Mouse (Mus musculus): Measurements from ENCODE around the gene Serpina10.
"Not testable (repeated sequence)": the region's sequence is repeated elsewhere in the genome, so short reads cannot be mapped to it uniquely, and the experiment has no call there.

Serpina10 gene

DNA sequence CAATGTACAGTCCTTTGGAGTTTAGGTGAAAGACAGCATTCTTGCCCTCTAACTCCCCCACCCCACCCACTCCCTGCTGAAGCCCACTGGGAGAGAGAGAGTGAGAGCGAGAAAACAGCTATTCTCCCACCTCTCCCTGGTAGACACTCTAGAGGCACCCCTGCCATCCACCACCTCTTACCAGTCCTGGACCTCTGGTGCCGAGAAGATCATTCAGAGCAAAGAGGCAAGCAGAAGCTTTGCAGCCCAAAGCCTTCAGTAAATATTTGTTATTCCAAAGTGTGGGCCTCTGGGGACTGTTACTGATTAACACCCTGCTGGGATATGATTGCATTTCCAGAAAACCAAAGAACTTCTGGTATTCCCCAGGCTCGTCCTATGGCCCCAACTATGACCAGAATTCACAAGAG, at the start of gene Serpina10:
TSS of gene Serpina10 (minus strand) at position 242 of the 410 bp plus-strand sequence.
- DNase-seq (ENCODE audit: extremely low spot score) = no peak

DNA sequence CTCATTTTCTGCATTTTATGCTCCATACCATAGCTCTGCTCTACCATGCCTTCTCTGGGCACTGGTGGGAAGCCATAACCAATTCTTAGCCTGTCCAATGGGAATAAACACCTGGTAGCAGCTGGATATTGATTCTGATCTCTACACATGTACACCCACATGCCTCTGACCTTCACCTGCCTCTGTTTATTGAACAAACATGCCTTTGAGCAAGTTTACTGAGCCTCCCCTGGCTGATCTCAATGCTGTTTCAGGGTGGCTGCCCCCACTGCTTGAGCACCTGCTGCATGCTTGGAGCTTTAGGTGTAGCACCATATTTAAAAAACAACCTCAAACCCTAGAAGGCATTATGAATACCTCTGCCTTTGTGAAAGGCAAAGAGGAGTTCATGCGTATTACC, 48.6 kb upstream of the Serpina10 start:
- DNase-seq (ENCODE audit: extremely low spot score) = not testable (repeated sequence)

DNA sequence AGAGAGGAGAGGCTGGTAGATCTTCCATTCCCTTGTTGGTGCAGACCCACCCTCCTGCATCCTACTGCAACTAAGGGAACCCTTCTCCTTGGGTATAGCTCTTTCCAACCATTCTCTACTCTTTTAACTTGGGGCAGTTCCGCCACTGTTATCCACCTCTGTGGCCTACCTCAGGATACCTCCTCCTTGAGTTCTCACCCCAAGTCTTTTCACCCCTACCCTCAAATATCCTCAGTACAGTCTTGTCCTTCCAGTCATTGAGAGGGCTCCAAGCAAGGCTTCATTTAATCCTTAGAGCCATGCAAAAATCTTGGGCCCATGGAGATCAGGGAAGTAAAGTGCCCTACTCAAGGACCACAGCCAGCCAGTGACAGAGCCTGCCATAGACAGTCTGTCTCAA, 44.8 kb upstream of the Serpina10 start, which contains the start of gene Serpina16:
TSS of gene Serpina16 (minus strand) at position 101 of the 400 bp plus-strand sequence.
- no peak for DNase-seq (ENCODE audit: extremely low spot score)

DNA sequence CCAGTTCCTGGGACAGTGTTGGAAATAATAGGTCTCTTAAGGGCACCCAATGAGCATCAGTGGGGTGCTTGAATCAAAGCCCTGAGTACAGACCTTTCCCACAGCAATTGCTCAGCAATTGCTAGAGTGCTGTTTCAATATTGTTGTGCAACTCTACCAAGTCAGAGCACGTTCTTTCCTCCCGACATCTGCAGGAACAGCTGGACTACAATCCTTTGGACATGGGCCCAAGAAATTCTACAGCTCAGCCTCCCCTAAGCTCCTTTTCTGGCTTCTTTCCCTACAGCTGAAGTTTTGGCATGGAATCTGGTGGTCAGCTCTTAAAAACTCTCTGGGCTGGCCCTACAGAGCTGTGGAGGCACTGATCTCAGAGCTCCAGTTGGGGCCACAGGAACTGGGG, 41.9 kb upstream of the Serpina10 start:
- no peak for DNase-seq (ENCODE audit: extremely low spot score)

DNA sequence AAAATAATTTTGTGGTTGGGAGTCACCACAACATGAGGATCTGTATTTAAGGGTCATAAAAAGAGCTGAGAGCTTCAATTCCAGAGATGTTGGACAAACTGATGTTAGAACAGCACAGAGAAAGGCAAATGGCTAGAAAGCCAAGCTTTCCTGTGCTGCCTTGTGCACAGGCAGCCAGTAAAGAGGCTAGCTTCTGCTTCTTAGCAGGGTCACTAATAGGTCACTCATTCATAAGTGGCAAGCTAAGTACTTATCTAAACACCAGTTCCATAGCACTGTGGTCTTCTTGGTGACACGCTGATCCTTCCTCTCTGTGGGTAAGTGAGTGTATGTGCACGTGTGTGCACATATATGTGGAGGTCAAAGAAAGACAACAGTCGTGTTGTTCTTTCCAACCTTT, 40.2 kb upstream of the Serpina10 start:
- DNase-seq (ENCODE audit: extremely low spot score) = no peak

DNA sequence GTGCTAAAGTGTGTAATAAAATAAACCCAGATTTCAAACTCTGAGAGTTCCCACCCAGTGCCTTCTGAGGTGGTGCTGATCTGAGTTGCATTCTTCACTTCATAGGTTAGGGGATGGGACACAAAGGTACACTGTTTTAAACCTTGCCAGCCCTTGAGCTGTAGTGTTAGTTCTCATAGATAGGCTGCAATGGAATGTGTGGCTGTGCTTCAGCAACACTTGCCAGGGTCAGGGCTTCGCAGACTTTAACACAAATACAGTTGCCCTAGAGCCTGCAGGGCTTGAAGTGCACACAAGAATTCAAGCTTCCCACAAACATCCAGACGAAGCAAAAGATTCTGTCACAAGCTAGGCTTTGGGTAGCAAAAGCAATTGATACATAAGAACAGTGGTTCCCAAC, 39.7 kb upstream of the Serpina10 start:
- DNase-seq (ENCODE audit: extremely low spot score) = no peak

DNA sequence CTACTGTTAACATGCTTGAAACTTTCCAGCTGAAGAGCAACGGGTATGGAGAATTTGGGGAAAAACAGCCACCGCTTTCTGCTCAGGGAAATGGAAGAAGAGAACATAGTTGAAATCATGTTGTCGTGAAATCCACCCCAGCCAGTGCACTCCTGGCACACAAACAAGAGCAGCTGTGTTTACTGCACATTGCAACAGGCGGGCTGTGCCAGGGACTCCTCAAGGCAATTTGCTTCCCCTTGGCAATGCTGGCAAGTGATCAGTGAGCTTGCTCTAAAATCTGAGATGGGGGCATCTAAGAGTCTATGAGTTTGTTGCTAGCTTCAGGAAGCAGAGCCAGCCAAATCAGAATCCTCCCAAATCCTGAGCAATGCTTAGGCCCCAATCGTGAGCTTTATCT, 39.1 kb upstream of the Serpina10 start:
- no peak for DNase-seq (ENCODE audit: extremely low spot score)

DNA sequence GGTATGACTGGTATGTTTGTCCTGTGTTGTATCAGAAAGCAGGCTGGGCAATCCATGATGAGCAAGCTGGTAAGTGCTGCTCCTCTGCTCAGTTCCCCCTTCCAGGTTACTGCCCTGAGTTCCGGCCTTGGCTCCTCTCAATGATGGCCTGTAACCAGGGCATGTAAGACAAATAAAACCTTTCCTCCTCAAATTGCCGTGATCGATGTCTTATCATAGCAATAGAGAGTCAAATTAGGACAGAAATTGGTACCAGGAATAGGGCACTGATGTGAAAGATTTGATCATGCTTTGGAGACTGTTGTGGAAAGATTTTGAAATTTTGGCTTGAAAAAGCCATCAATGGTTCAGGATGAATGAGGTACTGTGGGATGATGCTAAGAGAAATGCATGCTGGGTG, 34.0 kb upstream of the Serpina10 start:
- no peak for DNase-seq (ENCODE audit: extremely low spot score)

DNA sequence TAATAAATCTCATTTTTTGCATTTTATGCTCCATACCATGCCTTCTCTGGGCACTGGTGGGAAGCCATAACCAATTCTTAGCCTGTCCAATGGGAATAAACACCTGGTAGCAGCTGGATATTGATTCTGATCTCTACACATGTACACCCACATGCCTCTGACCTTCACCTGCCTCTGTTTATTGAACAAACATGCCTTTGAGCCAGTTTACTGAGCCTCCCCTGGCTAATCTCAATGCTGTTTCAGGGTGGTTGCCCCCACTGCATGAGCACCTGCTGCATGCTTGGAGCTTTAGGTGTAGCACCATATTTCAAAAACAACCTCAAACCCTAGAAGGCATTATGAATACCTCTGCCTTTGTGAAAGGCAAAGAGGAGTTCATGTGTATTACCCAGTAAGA, 30.8 kb upstream of the Serpina10 start:
- not testable (repeated sequence) for DNase-seq (ENCODE audit: extremely low spot score)

DNA sequence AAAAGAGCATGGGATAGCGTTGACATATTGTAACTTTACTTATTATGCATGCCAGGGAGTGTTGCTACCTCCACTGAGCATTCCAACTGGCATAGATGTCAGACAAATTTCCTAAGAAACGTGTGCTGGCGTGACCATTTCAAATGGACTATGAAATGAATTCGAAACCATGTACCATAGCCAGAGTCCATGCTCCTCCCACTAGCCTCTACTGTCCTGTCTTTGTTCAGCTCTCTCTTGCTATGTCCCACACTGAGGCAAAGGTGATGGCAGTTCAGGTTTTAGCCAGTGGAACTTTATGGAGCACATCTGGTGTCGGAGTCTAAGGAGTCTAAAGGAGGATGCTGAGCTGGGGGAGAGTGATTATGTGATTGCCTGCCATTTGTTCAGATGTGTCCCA, 28.8 kb upstream of the Serpina10 start:
- no peak for DNase-seq (ENCODE audit: extremely low spot score)

DNA sequence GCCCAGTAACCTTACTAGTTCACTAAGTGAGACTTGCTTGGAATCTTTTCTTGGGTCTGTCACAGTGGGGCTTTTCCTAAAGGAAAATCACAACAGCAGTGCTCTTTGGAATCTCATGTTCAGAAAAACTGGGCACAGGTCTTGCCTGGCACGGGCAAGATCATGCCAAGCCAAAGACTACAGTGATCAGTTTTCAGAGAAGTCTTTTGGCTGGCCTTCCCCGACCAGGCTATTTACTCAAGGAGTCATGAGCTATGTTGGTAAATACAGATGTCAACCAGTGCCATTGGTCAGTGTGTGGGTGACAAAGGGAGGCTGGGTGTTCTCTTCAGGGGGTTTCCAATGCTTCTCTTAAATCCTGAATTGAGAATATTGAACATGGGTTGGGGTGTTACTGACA, 27.9 kb upstream of the Serpina10 start:
- no peak for DNase-seq (ENCODE audit: extremely low spot score)

DNA sequence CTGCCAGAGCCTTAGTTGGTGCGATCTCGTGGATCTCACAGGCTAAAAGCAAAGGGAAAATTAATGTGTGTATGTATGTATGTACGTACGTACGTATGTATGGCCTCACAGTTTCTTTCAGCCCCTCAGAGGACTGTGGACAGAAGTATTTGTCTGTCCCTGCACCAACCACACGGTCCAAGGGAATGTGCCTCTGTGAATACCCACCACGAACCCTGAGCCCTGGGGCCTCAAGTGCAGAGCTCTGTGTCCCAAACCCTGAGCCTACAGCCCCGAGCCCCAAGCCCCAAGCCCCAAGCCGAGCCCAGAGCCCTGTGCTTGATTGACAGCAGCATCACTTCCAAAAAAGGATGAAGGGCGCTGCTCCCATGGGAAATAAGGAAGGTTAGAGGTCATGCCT, 26.7 kb upstream of the Serpina10 start:
- no peak for DNase-seq (ENCODE audit: extremely low spot score)

DNA sequence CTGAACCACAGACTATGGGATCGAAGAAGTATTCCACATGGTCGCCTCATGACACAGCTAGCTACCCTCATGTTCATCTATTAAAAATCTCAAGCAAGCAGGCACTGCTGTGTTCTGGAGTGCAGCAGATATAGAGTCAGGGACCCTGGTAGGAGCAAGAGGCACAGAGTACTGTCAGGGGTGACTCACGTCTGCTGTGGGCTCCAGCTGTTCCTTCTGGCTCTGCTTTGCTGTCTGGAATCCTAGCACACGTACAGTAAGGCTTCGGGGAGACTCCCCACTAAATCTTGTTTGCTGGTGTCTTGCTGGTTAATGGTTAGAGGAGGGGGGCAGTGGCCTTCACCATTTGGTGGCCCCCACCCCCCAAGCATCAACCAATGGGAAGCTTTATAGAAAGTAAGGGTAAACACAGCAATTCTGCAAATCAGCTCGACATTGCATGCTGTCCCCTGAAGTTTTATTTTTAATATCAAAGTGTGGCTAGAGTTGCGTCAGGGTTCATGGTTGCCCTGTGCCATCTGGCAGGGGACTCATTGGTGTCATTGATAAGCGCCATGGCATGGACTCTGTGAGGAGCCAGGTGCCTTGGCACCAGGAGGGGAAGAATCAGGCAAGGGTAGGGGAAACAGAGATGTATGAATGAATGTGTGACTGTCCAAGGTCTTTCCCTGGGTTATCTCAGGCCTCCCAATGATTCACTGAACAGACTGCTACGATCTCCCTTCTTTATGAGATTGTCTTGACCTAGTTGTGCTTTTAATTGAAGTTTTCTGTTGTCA, 25.8 kb upstream of the Serpina10 start, which contains the start of gene Serpina6:
TSS of gene Serpina6 (minus strand) at position 365 of the 779 bp plus-strand sequence.
- no peak for DNase-seq (ENCODE audit: extremely low spot score)

DNA sequence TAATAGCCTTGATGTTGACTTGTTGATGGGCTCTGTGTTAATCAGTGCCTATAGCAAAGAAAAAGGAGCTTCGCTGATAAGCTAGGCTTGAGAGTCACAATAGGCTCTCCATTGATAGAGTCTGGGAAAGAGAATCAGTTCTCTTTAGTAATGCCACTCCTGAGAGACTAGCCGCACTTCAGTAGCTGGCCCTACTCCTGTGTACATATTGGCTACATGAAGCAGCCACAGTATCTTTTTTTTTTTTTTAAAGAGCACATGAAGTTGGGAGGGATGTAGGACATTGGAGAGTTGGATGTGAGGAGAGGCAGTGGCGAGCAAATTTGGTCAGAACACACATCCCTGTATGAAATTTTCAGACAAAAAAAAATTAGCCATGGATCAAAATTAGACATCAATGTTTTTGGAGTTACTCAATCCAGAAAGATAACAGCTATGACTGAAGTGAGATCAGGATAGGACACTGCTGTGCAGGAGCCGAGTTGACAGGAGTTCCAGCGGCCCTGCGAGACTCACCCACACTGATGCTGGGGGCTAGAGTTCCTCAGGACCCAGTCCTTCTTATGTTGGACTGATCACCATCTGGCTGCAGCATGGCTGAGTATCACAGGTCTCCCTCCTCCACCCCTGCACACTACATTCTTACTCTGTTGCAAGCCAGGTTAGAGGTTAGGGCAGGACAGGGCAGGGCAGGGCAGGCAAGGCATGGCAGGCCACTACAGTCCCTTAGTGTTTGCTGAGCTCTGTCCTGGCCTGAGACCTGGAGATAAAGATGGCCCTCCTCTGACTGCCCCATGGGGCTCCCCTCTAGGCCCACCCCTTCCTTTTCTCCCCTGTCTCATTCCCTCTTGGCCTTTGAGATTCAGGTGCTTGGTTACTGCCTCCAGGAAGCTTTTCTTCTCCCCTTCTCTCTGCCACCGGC, 24.1 kb upstream of the Serpina10 start:
- no peak for DNase-seq (ENCODE audit: extremely low spot score)

DNA sequence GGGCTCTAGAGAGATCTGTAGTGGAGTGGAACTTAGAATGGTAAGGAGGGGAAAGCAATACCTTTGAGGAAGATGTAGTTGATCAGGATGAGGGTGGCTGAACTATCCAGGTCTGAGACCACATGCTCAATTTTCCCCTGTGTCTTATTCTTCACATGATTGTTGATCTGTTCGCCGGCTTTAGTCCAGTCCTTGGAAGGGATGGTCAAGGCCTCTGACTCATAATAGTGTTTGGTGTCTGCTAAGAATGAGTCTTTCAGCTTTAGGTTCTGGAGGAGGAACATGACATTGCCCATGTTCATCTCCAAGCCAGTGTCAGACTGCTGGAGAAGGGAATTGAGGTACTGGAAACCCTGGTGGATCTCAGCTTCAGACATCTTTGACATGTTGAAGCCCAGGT, 22.6 kb upstream of the Serpina10 start:
- DNase-seq (ENCODE audit: extremely low spot score) = no peak

DNA sequence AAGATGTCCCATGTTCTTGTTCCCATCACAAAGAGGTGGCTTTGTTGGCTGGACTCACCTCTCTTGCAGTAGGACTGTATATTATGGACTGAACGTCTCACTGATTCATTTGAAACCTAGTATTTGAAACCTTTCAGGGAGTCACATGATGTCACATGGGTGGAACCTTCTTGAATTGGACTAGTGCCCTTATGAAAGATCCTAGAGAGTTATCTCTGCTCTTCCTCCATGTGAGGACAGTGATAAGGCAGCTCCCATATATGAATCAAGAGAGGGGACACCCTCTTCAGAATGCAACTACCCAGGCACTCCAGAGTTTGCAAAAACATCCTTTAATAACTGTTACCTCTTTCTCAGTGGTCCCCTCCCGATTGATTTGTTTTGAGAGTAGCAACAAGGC, 15.1 kb upstream of the Serpina10 start:
- DNase-seq (ENCODE audit: extremely low spot score) = no peak

DNA sequence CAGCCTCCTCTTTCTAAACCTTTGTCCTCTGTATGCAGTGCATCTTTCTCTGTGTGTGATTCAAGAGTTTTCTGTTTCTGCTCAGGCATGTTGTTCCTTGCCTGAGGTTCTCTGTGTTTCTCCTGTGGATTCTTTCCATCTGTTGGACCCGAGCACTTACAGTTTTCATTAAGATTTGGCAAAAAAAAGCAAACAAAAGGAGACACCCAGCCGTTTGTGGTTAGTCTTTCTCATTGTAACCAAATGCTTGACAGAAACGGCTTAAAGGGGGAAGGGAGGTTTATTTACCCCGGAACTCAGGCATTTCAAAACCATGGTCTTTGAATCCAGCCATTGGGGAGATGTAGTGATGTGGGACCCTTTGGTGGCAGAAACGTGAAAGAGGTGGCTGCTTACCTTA, 13.4 kb upstream of the Serpina10 start:
- no peak for DNase-seq (ENCODE audit: extremely low spot score)

DNA sequence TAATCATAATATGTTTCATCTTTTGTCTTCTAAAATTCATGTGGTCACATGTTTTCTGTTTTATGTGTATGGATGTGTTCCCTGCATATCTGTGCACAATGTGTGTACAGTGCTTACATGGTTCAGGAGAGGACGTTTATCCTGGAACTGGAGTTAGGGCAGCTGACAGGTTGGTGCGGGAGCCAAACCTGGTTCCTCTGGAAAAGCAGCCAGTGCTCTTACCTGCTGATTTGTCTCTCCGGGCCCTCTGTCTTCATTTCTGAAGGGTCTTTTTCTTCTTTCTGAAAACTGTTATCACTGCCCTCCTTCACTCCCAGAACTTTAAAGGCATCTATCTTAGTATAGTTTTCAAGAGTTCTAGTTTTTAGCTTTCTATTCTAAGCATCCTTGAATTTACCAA, 12.6 kb upstream of the Serpina10 start:
- DNase-seq (ENCODE audit: extremely low spot score) = no peak

DNA sequence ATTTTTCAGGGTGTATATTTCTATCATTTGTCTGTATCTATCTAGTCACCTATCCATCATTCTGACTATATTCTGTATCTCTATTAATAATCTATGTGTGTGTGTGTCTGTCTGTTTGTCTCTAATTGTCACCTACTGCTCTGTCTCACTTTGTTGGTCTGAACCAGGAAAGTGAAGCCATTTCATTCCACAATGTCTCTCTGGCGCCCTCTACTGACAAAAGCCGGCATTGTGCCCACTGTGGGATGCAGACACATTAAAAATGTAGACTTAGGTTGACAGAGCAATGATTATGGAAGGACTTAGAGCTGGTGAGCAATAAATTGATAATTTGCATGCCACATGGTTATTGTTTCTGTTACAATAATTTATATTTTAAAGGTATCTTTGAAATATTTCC, 12.1 kb upstream of the Serpina10 start:
- DNase-seq (ENCODE audit: extremely low spot score) = peak; percentile 78

DNA sequence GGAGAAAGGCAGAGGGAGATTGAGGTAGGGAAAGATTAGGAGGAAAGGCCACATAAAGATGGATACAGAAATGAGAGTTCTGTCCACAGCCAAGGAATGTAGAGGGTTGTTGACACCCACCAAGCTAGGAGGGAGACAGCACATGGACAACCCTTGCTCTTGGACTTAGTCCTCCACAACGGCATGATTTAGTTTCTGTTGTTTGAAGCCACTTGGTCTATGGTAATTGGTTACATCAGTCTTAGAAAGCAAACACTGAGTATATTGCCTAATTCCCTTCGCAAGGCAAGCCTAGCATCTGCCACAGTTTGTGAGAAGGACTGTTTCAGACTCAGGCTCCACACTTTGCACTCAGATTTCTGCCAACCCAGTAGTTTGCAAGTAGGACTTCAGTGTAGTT, 4.6 kb upstream of the Serpina10 start:
- DNase-seq (ENCODE audit: extremely low spot score) = no peak

DNA sequence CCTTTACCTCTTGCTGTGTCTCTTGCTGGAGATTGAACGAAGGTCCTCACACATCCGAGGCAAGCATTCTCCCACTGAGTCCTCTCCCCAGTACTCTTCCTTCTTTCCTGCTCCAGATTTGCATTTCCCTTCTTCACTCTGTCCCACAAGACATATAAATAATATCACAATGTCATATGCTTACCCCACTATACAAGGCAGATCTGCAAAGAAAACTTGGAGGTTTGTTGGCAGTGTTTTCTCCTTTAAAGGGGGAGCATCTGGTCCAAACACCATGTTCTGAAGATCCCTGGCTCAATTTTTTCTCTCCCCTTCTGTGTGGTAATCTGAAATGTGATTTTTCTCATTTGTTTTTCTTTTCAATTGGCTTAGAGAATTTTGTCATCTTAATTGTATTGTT, 3.2 kb upstream of the Serpina10 start:
- no peak for DNase-seq (ENCODE audit: extremely low spot score)

DNA sequence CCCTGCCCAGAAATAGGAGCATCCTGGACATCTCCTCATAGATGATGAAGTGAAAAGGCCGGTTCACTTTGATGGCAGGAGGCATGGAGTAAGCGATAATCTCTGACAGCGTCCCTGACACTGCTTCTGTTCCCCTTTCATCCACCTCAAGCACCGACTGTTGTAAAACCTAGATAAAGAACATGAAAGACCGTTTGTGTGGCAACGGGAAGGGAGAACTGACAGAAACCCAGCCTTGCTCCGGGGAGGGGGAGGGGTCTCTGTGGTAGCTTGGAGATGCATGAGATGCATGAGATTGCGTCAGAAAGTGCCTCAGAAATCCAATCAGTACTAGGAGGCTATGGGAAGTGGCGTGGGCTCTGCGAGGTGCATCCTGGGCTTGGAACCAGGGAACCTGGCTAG, 14.4 kb downstream of the Serpina10 start:
- no peak for DNase-seq (ENCODE audit: extremely low spot score)

DNA sequence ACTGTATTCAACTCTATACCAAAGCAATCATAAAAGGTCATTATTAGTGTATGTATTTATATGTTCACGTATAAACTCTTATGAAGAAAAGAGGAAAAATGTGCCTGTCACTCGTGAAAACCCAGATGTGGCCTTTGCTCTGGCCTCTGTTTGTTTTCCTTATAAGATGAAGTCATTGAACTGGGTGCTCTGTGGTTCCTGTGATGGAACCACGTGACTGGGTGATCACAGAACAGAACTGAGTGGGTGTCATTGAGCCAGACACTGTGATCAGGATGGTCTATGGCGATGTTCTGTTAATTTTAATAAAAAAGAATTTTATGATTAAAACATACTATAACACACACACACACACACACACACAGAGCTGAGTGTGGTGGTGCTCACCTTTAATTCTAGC, 15.5 kb downstream of the Serpina10 start:
- DNase-seq (ENCODE audit: extremely low spot score) = no peak

All from embryo, embryonic 9.5 days (tissue).